Mouse (Mus musculus) kidney, postnatal 0 days (tissue): ENCODE data around the gene Lcn11. TPM values are rescaled to one million over a fixed set of nuclear protein-coding genes. Genes with fewer than 3 reads are reported as not detected.

Experiments
- ATAC-seq: fragments of 200-750 bp; cut with Nextera tagmentation; replicated peaks from 2 replicates; pipeline ENCODE4 v1.8.0; 2017; ENCODE audit warnings: low read depth, moderate number of reproducible peaks, moderate TSS enrichment, moderate library complexity; ENCODE audit not compliant: low FRiP score
- DNase-seq: peaks from one replicate; pipeline ENCODE4 v3.0.0-alpha.2; 2016; ENCODE audit warnings: low spot score
- H3K27ac ChIP-seq: fragments of 300-500 bp; sonication (generic); 2 replicates; pipeline ENCODE4 v1.5.1; 2014; ENCODE audit warnings: mild to moderate bottlenecking
- H3K27me3 ChIP-seq: fragments of 300-500 bp; sonication (generic); 2 replicates; pipeline ENCODE4 v1.6.1; 2014; ENCODE audit warnings: low read length, mixed read lengths; ENCODE audit not compliant: insufficient read depth
- H3K36me3 ChIP-seq: fragments of 300-500 bp; sonication (generic); 2 replicates; pipeline ENCODE4 v1.6.1; 2014; ENCODE audit warnings: low read length, mixed read lengths; ENCODE audit not compliant: insufficient read depth
- H3K4me1 ChIP-seq: fragments of 300-500 bp; sonication (generic); replicated peaks from 2 replicates; pipeline ENCODE4 v1.6.1; 2014; ENCODE audit warnings: antibody characterized with exemption, low read length, mixed read lengths; ENCODE audit not compliant: insufficient read depth
- H3K4me2 ChIP-seq: fragments of 300-500 bp; sonication (generic); 2 replicates; pipeline ENCODE4 v1.6.1; 2014; ENCODE audit warnings: mild to moderate bottlenecking, low read length, moderate library complexity, mixed read lengths
- H3K4me3 ChIP-seq: fragments of 300-500 bp; sonication (generic); replicated peaks from 2 replicates; pipeline ENCODE4 v1.5.1; 2014; ENCODE audit warnings: low read depth, low read length
- H3K9ac ChIP-seq: fragments of 300-500 bp; sonication (generic); 2 replicates; pipeline ENCODE4 v1.6.1; 2014; ENCODE audit warnings: low read depth, low read length
- H3K9me3 ChIP-seq: fragments of 300-500 bp; sonication (generic); replicated peaks from 2 replicates; pipeline ENCODE4 v1.6.1; 2016; ENCODE audit warnings: low read length, inconsistent platforms, mixed read lengths
- CTCF ChIP-seq: IDR thresholded peaks from 2 replicates; pipeline ENCODE4 v1.5.1; 2016; ENCODE audit warnings: antibody characterized with exemption, low read depth, mild to moderate bottlenecking, moderate library complexity
- WGBS: fragments of 180-500 bp; shearing (Covaris S2); extraction: QIAGEN DNeasy Blood & Tissue Kit; methylation state at CpG from one replicate; pipeline ENCODE4 v1.1.7; 2014; 5-methylcytosine and 5-hydroxymethylcytosine counted together
- polyA plus RNA-seq: library from polyadenylated mRNA; unstranded; fragments of >200 nt; fragmentation: Nextera tagmentation; extraction: Ambion mirVana; gene quantifications from 2 replicates; pipeline ENCODE4 v1.2.1, GENCODE M21; 2015

The Lcn11 gene
- polyA plus RNA-seq, 1 experiment from 2014 or later: not detected

GRCm38 (mm10) chr2:25765269-25765668 is 11.5 kb upstream of the Lcn11 start, which contains the start of gene Lcn3:
Gene Lcn3 (plus strand): TSS chr2:25765569.
- ATAC-seq (no peak), DNase-seq (no peak)
- 47% methylated on average over 2 of the region's 2 CpGs for WGBS
- no peak for TF ChIP-seq CTCF
- H3K27me3 ChIP-seq: no peaks in the 10 kb centered on the region
- H3K9me3 ChIP-seq: no peaks in the 10 kb centered on the region
- H3K9ac ChIP-seq: no peak within 1 kb of the TSS
- no peak within 1 kb of the TSS for H3K4me2 ChIP-seq
- H3K4me1 ChIP-seq: no peaks in the 10 kb centered on the region
- H3K4me3 ChIP-seq: no peak within 1 kb of the TSS
- no peak within 1 kb of the TSS for H3K27ac ChIP-seq
- no peaks in the 10 kb centered on the region for H3K36me3 ChIP-seq

- WGBS: 73% methylated on average over 4 of the region's 4 CpGs
- Histone ChIP-seq H3K27me3 (no peaks in the 10 kb centered on the region), H3K4me1 (no peaks in the 10 kb centered on the region), H3K9me3 (no peaks in the 10 kb centered on the region), H3K9ac (no peak overlapping the region), H3K4me2 (no peak overlapping the region), H3K27ac (no peak overlapping the region), H3K4me3 (no peak overlapping the region), H3K36me3 (no peaks in the 10 kb centered on the region)
- no peak for DNase-seq
- no peak for ATAC-seq
- TF ChIP-seq CTCF: no peak
Measured at GRCm38 (mm10) chr2:25767764-25768163, 9.1 kb upstream of the Lcn11 start.

GRCm38 (mm10) chr2:25773507-25773906 is 3.3 kb upstream of the Lcn11 start:
- ATAC-seq (no peak), DNase-seq (no peak)
- H3K9ac ChIP-seq: no peak overlapping the region
- H3K4me3 ChIP-seq: no peak overlapping the region
- no peaks in the 10 kb centered on the region for H3K36me3 ChIP-seq
- no peaks in the 10 kb centered on the region for H3K4me1 ChIP-seq
- TF ChIP-seq CTCF: no peak
- no peaks in the 10 kb centered on the region for H3K9me3 ChIP-seq
- H3K27me3 ChIP-seq: no peaks in the 10 kb centered on the region
- no peak overlapping the region for H3K27ac ChIP-seq
- 84% methylated on average over 2 of the region's 2 CpGs for WGBS
- no peak overlapping the region for H3K4me2 ChIP-seq

- no peaks in the 10 kb centered on the region for H3K4me1 ChIP-seq
- DNase-seq (no peak), ATAC-seq (no peak)
- no peak overlapping the region for H3K4me2 ChIP-seq
- no peaks in the 10 kb centered on the region for H3K9me3 ChIP-seq
- H3K36me3 ChIP-seq: no peaks in the 10 kb centered on the region
- H3K27ac ChIP-seq: no peak overlapping the region
- no peak for TF ChIP-seq CTCF
- H3K9ac ChIP-seq: no peak overlapping the region
- no peak overlapping the region for H3K4me3 ChIP-seq
- 76% methylated on average over 2 of the region's 2 CpGs for WGBS
- H3K27me3 ChIP-seq: no peaks in the 10 kb centered on the region
Measured at GRCm38 (mm10) chr2:25774640-25775039, 2.2 kb upstream of the Lcn11 start.

- Histone ChIP-seq H3K9me3 (no peaks in the 10 kb centered on the region), H3K4me1 (no peaks in the 10 kb centered on the region), H3K4me3 (no peak overlapping the region), H3K9ac (no peak overlapping the region), H3K27me3 (no peaks in the 10 kb centered on the region), H3K27ac (no peak overlapping the region), H3K36me3 (no peaks in the 10 kb centered on the region), H3K4me2 (no peak overlapping the region)
- no peak for ATAC-seq
- 42% methylated on average over 3 of the region's 3 CpGs for WGBS
- TF ChIP-seq CTCF: no peak
- no peak for DNase-seq
Measured at GRCm38 (mm10) chr2:25775991-25776390, 826 bp upstream of the Lcn11 start.

GRCm38 (mm10) chr2:25779076-25779475 is 2.3 kb downstream of the Lcn11 start:
- Histone ChIP-seq H3K4me1 (no peaks in the 10 kb centered on the region), H3K27me3 (no peaks in the 10 kb centered on the region), H3K9me3 (no peaks in the 10 kb centered on the region), H3K36me3 (no peaks in the 10 kb centered on the region), H3K9ac (no peak overlapping the region), H3K4me3 (no peak overlapping the region), H3K27ac (no peak overlapping the region), H3K4me2 (no peak overlapping the region)
- TF ChIP-seq CTCF: no peak
- WGBS: 87% methylated on average over 9 of the region's 9 CpGs
- DNase-seq: no peak
- ATAC-seq: no peak

- Histone ChIP-seq H3K4me2 (no peak overlapping the region), H3K4me1 (no peaks in the 10 kb centered on the region), H3K4me3 (no peak overlapping the region), H3K36me3 (no peaks in the 10 kb centered on the region), H3K27ac (no peak overlapping the region), H3K9me3 (no peaks in the 10 kb centered on the region), H3K27me3 (no peaks in the 10 kb centered on the region), H3K9ac (no peak overlapping the region)
- WGBS: 38% methylated on average over 4 of the region's 4 CpGs
- DNase-seq (no peak), ATAC-seq (no peak)
- no peak for TF ChIP-seq CTCF
Measured at GRCm38 (mm10) chr2:25780921-25781320, 4.1 kb downstream of the Lcn11 start.
